Mouse (Mus musculus) neural tube, embryonic 12.5 days (tissue): ENCODE data around the gene Tspan18. TPM values are rescaled to one million over a fixed set of nuclear protein-coding genes. Genes with fewer than 3 reads are reported as not detected.

Source experiments
- ATAC-seq: fragments of 200-750 bp; cut with Nextera tagmentation; 2 replicates; pipeline ENCODE4 v1.8.0; 2017; ENCODE audit warnings: low read depth, mild to moderate bottlenecking, moderate TSS enrichment, moderate library complexity; ENCODE audit not compliant: low FRiP score
- H3K27ac ChIP-seq: fragments of 300-500 bp; sonication (generic); 2 replicates; pipeline ENCODE4 v1.5.1; 2016
- H3K27me3 ChIP-seq: fragments of 300-500 bp; sonication (generic); replicated peaks from 2 replicates; pipeline ENCODE4 v1.6.1; 2016; ENCODE audit warnings: mild to moderate bottlenecking
- H3K36me3 ChIP-seq: fragments of 300-500 bp; sonication (generic); 2 replicates; pipeline ENCODE4 v1.6.1; 2016; ENCODE audit warnings: mild to moderate bottlenecking
- H3K4me1 ChIP-seq: fragments of 300-500 bp; sonication (generic); 2 replicates; pipeline ENCODE4 v1.6.1; 2016
- H3K4me2 ChIP-seq: fragments of 300-500 bp; sonication (generic); replicated peaks from 2 replicates; pipeline ENCODE4 v1.6.1; 2016; ENCODE audit warnings: mild to moderate bottlenecking
- H3K4me3 ChIP-seq: fragments of 300-500 bp; sonication (generic); 2 replicates; pipeline ENCODE4 v1.5.1; 2016
- H3K9ac ChIP-seq: fragments of 300-500 bp; sonication (generic); 2 replicates; pipeline ENCODE4 v1.6.1; 2016; ENCODE audit warnings: mild to moderate bottlenecking
- H3K9me3 ChIP-seq: fragments of 300-500 bp; sonication (generic); 2 replicates; pipeline ENCODE4 v1.6.1; 2016; ENCODE audit warnings: mild to moderate bottlenecking
- WGBS: fragments of 180-500 bp; shearing (Covaris S2); methylation state at CpG from one replicate; pipeline ENCODE4 v1.1.7; 2016; 5-methylcytosine and 5-hydroxymethylcytosine counted together
- polyA plus RNA-seq: library from polyadenylated mRNA; unstranded; fragments of >200 nt; fragmentation: Nextera tagmentation; extraction: Ambion mirVana; gene quantifications from 2 replicates; pipeline ENCODE4 v1.2.1, GENCODE M21; 2016

Tspan18 gene
- polyA plus RNA-seq, 1 experiment from 2014 or later, result 53.9 TPM

DNA sequence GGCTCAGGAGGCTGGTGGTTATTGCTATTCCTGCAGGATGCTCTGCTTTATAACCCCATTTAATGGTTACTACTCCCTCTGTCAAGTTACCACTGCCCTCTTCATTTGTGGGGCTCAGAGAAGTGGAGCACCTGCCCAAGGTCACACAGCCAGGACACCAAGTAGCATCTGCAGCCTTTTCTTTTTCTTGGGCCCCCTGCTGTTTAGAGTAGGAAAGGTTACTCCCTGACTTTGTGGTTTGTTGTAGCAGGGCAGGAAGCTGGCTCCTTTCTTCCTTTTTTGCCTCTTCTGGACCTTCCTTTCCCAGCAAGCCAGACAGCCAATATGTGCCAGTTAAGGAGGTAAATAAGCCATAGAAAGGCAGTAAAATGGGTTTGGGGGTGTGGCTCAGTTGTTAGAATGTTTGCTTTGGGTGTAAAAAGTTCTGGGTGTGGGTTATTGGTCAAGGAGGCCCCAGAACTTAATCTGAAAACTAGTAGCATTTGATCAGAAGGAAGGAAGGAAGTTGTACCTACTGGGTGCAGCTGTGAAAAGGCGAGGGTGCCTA, 179.7 kb downstream of the Tspan18 start:
- no peaks in the 10 kb centered on the region for H3K36me3 ChIP-seq
- 86% methylated on average over 1 of the region's 1 CpGs for WGBS
- H3K4me1 ChIP-seq, result no peaks in the 10 kb centered on the region
- H3K4me3 ChIP-seq, result no peak overlapping the region
- H3K9me3 ChIP-seq, result no peaks in the 10 kb centered on the region
- H3K9ac ChIP-seq, result no peak overlapping the region
- ATAC-seq, result no peak
- H3K27ac ChIP-seq, result no peak overlapping the region
- no peaks in the 10 kb centered on the region for H3K27me3 ChIP-seq
- H3K4me2 ChIP-seq, result no peak overlapping the region

DNA sequence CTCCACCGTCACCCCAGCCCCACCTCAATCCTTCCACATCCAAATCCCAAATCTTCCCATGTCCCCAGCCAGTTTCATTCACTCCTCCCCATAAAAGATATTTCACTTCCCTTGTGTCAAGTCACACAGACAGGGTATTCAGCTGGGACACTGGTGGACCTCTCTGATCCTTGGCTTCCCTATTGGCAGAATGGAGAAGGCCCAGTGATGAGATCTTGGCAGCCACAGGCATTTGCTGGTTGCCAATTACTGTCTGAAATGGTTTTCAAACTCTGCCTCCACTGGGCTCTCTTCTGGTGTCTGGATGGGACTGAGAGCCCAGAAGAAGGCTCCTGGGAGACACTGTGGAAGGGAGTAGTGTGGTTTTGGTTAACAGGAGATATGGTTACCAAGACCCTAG, 180.5 kb downstream of the Tspan18 start:
- H3K4me3 ChIP-seq, result no peak overlapping the region
- 93% methylated on average over 1 of the region's 1 CpGs for WGBS
- ATAC-seq, result no peak
- no peak overlapping the region for H3K9ac ChIP-seq
- H3K27ac ChIP-seq, result no peak overlapping the region
- H3K4me2 ChIP-seq, result no peak overlapping the region
- H3K4me1 ChIP-seq, result no peaks in the 10 kb centered on the region
- H3K27me3 ChIP-seq, result no peaks in the 10 kb centered on the region
- H3K9me3 ChIP-seq, result no peaks in the 10 kb centered on the region
- H3K36me3 ChIP-seq, result no peaks in the 10 kb centered on the region

DNA sequence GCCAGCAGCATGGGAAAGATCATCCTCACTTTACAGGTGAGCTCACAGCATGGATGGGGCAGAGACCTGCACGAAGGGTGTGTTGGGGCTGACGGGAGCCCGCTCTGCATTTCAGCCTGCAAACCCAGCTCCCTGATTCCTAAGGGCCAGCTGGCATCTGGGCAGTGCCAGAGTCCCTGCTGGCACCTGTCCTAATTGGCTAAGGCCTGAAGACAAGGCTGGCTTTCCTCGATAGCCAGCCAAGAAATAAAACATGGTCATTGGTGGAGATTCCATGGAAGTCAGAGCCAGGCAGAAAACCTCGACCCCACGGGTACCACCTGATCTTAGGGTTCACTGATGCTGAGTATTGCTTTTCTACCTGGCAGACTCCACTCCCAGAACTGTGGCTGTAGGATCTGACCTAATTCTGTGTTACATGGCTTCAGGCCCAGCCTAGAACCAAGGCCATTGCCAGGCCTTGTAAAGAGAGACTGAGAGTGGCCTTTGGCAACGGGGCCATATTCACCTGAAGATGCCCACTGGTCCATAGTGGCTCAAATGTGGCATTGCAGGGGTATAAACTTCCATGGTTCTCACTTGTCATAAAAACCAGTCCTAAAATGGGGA, 181.3 kb downstream of the Tspan18 start:
- no peaks in the 10 kb centered on the region for H3K36me3 ChIP-seq
- no peak overlapping the region for H3K4me2 ChIP-seq
- ATAC-seq, result no peak
- H3K27ac ChIP-seq, result no peak overlapping the region
- H3K9ac ChIP-seq, result no peak overlapping the region
- no peaks in the 10 kb centered on the region for H3K27me3 ChIP-seq
- no peaks in the 10 kb centered on the region for H3K9me3 ChIP-seq
- no peaks in the 10 kb centered on the region for H3K4me1 ChIP-seq
- 89% methylated on average over 7 of the region's 7 CpGs for WGBS
- no peak overlapping the region for H3K4me3 ChIP-seq

DNA sequence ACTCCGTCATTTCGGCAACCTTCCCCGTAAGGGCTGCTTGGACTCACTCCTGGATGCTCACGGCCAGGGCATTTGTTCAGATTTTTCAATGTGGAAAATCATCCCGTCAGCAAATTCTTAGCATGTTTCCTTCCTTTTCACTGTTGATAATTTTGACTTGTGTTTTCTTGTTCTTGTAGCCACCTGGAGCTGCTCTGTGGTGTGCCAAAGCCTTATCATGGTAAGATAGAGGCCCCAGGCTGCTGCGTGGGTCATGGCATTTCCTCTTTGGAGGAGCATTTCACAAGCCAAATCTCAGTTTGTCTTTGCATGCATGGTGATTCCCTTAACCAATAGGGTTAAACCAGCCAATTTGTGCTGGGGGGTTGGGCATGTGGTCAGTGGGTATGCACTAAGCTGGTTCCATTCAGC, 182.1 kb downstream of the Tspan18 start:
- Histone ChIP-seq H3K4me3 (no peak overlapping the region), H3K27me3 (no peaks in the 10 kb centered on the region), H3K4me1 (no peaks in the 10 kb centered on the region), H3K4me2 (no peak overlapping the region), H3K9ac (no peak overlapping the region), H3K27ac (no peak overlapping the region), H3K9me3 (no peaks in the 10 kb centered on the region), H3K36me3 (no peaks in the 10 kb centered on the region)
- WGBS, result 84% methylated on average over 6 of the region's 6 CpGs
- no peak for ATAC-seq

Other genes starting within 250 kb of the Tspan18 start
- 144 and 230 TPM in 2 replicates for gene Trp53i11, start 147.0 kb downstream of the Tspan18 start, polyA plus RNA-seq
- 15.2 and 16.1 TPM in 2 replicates for gene Cd82, start 128.6 kb upstream of the Tspan18 start, polyA plus RNA-seq
- gene Gm10803, start 226.1 kb upstream of the Tspan18 start, polyA plus RNA-seq, result not detected in 2 replicates